Mouse (Mus musculus): ENCODE data around the gene Trp53rka. TPM values are rescaled to one million over a fixed set of nuclear protein-coding genes. Genes with fewer than 3 reads are reported as not detected.

Trp53rka gene
- 12.5 to 18.8 TPM (median 15.6 TPM) in 4 replicates for total RNA-seq (2023)

DNA sequence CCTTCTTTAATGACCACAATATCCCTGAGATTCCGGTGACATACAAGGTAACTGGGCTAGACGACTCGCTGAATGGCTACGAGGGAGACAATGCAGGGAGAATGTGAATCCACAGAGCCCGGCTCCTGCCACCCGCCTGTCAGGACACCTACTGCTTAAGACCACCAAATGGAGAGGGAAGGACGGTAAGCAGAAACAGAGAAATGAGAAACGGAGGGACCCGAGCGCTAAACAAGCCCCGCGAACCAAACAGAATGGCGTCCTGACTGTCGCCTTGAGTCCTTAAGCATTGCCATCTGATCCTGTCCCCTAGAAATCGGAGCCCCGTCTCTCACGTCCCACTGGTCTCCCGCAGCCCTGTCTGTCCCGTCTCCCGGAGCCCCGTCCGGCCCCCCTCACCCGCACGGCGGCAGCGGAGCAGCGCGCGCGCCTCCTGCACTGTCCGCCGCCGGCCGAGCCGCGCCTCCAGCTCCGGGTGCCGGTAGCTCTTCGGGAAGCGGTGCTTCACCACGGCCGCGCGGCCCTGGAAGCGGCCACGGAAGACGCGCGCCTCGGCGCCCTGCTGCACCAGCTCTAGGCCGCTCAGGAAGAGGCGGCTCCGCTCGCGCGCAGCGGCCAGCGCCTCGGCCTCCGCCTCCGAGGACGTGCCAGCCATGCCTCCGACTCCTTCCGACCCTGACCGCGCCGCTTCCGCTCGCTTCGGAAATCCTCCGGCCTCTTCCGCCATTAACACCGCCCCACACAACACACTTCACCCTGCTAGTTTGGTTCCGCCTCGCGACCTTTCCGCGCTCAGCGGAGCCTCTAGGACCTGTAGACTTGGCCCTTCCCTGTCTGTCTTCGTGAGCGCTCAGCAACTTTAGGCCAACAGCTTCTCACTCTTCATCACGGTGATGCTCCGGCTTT is at the start of gene Trp53rka:
Gene Trp53rka, minus strand, starts transcription at position 677 of the 906 bp plus-strand sequence.

DNA sequence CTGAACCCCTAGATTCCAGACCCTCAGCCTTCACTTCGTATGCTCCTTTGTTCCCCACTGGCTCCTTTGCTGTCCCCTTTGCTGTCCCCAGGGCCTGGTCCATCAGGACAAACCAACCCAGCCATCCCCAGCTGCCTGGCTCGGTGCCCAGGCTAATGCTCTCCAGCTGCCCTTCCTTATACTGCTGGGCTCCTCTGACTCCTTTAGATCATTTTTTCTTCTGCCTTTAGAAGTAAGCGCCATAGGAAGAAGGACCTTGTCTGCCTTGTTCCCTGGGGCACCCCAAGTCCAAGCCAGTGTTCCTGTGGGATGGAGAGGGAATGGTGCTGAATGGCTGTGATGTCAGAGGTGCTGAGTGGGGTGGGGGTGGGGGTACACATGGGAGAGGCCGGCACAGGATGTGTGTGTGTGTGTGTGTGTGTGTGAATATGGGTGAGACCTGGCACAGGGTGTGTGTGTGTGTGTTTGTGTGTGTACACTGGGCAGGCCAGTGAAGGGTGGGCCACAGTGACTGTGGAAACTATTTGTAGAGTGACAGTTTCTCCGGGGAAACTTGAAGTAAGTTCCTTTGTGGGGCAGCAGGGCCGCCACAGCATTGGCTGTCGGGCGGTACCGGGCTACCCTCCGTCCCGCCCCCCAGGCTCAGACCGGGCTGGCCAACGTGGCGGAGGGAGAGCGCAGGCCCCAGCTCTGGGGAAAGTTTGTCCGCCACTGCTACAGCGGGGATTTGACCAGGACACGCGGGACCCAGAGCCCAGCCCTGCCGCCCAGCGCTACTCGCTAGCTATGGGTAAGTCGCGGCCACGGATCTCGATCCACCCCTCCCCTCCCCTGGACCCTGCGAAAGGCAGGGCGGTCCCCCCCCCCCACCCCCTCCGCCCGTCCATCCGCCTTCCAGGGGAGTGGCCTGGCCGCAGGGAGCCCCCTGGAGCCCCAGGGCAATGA is 10.4 kb upstream of the Trp53rka start, which contains the start of gene Slc2a10:
Gene Slc2a10, plus strand, starts transcription at position 529 of the 945 bp plus-strand sequence.

GRCm38 (mm10) chr2:165473003-165473402 is 20.1 kb downstream of the Trp53rka start, which contains the start of gene Slc13a3:
Gene Slc13a3 (minus strand): TSS chr2:165473230.

Other genes starting within 250 kb of the Trp53rka start
- gene Slc35c2, start 205.5 kb downstream of the Trp53rka start, total RNA-seq (2023), result 58.2 to 69.5 TPM (median 66.8 TPM) in 4 replicates
- gene Elmo2, start 166.8 kb downstream of the Trp53rka start, total RNA-seq (2023), result 31.2 to 37.6 TPM (median 35.5 TPM) in 4 replicates
- gene Zfp663, start 124.6 kb downstream of the Trp53rka start, total RNA-seq (2023), result not detected in 4 replicates
- 0.09 TPM in 1 of 4 replicates, not detected in the others for gene Zfp334, start 105.1 kb downstream of the Trp53rka start, total RNA-seq (2023)
- not detected in 4 replicates for gene Ocstamp, start 92.9 kb downstream of the Trp53rka start, total RNA-seq (2023)
- gene Slc13a3, start 20.1 kb downstream of the Trp53rka start, total RNA-seq (2023), result not detected in 4 replicates
- not detected in 4 replicates for gene Slc2a10, start 10.5 kb upstream of the Trp53rka start, total RNA-seq (2023)
- gene Eya2, start 101.7 kb upstream of the Trp53rka start, total RNA-seq (2023), result 0.52 to 1.3 TPM (median 0.71 TPM) in 4 replicates